Mouse (Mus musculus) c-Kit-negative CD71-positive TER-119-positive erythroid progenitor cells, embryonic 14.5 days (primary cell): Measurements from ENCODE around the gene Prim2.

Experiments
- DNase-seq: peaks from one replicate; pipeline ENCODE4 v3.0.0-alpha.2; 2013; ENCODE audit warnings: low read depth, low spot score

The Prim2 gene

GRCm38 (mm10) chr1:33541708-33542107 is 127.9 kb downstream of the Prim2 start:
- DNase-seq, result no peak

DNA sequence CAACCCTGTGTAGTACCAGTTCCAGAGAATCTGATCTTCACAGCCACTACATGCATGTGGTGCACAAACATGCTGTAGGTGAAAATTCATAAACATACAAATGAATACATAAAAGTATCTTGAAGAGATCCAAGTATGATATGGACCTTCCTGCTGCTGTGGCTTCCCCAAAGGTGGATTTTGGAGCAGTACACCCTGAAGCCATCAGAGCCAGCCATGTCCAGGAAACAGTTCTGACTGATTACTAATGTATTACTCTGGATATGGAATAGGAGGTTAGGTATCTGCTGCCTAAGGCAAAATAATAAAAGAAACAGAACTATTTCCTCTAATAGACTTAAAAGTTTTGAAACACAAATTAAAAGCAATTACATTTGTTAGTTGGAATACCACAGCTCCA is 131.6 kb downstream of the Prim2 start:
- no peak for DNase-seq

DNA sequence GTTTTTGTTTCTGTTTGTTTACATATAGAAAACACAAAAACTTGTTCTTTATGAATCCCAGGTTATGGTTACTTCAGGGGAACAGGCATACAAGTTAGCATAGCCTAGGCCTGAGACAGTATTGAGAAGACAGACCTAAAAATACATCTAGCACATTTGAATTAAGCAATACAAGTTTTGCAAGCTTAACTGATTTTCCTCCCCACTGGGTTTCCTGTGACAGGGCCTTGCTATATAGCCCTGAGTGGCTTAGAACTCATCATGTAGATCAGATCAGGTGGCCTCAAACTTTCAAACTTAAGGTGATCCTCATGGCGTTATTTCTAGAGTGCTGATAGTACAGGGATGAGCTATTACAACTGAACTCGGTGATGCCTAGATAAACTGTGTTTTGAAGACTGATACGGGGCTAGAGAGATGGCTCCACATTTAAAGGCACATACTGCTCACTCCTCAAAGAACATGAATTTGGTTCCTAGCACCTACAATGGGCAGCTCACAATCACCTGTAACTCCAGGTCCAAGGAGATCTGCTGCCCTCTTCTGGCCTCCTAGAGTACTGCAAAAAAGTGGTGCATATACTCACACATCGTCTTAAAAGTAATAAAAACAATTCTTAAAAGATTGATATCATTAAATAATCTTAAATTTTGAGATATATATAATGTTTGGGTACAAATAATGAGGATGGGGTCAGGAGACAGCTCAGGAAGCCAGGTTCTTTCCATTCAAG is 133.2 kb downstream of the Prim2 start:
- DNase-seq, result no peak

GRCm38 (mm10) chr1:33535140-33535686 is 134.4 kb downstream of the Prim2 start:
- no peak for DNase-seq

GRCm38 (mm10) chr1:33531860-33532259 is 137.7 kb downstream of the Prim2 start:
- DNase-seq, result no peak

DNA sequence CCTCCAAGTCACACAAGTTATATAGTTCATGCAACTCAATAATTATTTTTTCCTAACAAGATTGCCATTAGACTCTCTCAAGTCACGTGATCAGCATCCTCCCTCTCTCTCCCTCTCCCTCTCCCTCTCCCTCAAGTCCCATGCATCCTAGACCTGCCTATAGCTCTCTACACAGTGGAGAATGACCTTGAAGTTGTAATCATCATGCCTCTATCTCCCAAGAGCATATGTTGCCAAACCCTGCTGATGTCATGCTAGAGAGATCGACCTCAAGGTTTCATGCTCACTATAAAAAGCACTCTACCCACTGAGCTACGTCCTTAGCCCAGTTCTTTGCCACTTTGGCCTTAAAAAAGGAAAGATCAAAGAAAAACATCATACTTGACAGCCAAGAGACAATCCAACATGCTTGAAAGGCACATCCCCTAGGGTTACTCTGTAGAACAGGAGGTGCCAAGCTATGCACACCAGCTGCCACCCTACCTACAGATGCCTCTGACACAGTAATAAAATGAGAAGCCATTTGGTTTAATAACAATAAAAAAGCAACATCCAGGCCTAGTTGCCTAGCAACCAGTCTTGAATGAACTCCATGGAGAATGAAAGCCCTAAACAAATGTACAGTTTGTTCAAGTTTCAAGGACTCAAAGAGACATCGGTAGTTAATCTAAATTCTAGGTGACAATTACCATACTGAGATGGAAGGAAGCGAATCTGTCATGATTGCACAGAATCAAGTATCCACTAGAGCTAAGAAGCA is 138.3 kb downstream of the Prim2 start:
- DNase-seq, result peak; percentile 51

DNA sequence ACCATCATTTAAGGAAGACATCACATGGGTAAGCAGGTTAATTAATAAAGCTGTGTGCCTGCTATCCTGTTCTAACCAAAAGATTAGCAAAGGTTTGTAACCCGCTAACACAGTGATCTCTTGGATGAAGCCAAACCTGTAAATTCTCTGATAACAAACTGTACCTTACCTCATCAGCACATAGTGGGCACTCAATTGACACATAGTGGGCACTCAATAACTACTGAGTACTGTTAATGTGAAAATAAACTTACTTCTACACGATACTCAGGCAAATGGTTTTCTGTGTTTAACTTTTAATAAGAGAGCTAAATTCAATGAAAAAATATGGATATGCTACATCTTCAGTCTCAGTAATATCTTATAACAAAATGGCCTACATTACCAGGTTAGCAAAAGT is 139.1 kb downstream of the Prim2 start:
- DNase-seq, result no peak

DNA sequence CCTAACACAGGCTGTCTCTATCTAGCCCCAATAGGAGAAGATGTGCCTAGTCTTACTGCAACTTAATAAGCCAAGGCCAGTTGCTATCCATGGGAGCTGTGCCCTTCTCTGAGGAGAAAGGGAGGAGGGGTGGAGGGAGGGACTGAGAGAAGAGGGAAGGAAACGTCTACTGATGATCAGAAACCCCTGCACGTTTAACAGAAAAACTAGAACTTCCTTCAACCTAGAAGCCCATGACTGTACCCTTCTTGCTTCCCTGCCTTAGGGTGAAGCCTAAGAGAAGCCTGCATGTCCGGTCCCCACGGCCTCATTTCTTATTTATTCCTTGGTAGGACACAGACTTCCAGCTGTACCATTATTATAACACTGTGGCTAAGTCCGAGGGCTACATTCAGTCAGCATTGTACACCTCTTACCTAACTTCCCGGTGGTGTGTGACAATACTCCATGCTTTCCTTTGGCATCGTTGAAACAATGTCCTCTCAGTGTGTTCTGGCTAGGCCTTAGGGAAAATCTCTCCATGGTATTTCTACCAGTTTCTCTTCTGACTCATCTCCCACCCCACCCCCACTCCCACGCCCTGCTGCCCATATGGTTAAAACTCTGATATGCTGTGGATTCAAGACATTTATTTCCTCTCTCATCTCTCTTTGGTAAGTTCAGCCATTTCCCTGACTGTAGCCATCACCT is 139.9 kb downstream of the Prim2 start:
- DNase-seq, result no peak

GRCm38 (mm10) chr1:33527352-33527863 is 142.2 kb downstream of the Prim2 start:
- no peak for DNase-seq

DNA sequence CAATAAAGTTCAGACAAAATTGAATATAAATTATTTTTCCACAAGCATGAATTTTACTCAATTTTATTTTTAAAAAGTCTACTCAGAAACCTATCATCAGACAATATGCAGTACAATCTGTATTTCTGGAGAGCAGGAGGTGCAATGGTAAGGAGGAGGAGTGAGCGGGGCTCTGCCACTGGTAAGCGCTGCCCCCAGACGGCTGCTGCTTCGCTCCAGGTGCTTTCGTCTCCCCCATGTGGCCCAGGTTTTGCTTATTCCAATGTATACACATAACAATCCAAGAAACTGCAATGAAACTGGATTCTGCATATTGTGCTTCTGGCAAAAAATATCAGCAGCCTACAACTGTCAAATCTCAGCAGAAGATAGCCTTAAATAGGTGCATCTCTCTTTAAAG is 146.4 kb downstream of the Prim2 start:
- DNase-seq, result no peak

DNA sequence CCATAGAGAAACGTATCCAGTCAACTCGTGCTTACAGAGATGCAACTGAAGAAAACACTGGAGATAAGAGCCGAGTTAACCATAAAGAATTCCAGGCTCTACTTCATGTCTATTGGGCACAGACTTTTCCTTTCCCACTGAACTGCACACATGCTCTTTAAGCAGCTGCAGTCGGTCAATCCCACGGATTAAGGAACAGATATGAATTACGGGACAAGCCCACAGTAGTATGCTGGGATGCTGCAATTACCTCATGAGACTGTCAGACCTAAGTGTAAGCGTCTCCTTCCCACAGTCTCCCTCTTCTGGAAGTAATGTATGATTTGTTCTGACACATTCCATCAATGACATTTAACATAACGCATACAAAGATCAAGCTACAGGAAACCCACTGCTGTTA is 154.5 kb downstream of the Prim2 start:
- no peak for DNase-seq

DNA sequence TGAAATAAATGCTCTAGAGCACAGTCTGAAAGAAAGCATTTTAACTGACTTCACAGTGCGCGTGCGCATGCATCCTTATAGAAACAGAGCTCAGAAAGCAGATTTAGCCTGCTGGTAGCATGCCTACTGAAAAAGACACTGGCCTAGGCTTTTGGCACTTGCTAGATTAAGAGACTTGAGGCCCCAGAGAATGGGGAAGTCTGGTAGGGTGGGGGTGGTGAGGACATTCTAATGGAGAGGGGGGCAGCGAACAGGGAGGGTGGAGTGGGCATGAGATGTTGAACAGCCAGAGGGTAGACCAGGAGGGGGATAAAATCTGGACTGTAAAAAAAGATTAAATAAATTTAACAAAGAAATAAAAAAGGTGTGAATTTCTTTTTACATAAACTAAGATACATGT is 158.3 kb downstream of the Prim2 start:
- DNase-seq, result no peak

GRCm38 (mm10) chr1:33504371-33504770 is 165.2 kb downstream of the Prim2 start:
- no peak for DNase-seq

DNA sequence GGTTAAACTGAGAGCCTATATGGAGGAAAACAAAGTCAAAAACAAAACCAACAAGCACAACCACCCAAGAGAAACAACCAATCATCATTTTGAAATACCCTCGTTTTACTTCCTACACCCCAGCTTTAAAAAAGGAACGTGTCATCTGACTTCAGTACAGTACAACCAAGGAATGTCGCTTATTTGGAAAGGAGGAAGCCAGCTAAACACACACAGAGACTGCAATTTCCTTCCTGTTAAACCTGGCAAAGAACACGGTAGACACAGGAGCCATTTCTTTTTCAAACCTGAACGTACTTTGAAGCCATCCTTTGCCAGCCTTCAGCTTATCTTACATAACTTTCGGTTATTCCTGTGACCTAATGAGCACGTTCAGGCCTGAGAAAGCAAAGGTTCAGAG is 166.7 kb downstream of the Prim2 start:
- DNase-seq, result no peak

DNA sequence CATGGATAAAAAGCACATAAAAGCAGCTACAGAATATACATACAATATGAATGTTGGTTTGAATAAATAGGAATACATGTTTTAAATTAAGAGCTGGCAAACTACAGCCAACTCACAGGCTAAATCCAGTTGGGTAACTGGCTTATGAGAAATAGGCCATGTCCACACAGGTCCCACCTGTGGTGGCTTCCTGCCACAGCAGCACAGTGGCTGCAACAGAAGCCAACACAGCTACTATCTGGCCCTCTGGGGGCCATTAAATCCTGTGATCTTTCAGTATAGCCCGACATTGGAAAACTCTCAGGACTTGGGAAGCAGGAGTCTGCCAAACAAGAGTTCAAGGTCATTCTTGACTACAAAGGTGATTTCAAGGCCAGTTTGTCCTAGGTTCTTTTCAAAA is 167.3 kb downstream of the Prim2 start:
- DNase-seq, result no peak

- DNase-seq, result no peak
These were observed 169.5 kb downstream of the Prim2 start for GRCm38 (mm10) chr1:33500111-33500510.

DNA sequence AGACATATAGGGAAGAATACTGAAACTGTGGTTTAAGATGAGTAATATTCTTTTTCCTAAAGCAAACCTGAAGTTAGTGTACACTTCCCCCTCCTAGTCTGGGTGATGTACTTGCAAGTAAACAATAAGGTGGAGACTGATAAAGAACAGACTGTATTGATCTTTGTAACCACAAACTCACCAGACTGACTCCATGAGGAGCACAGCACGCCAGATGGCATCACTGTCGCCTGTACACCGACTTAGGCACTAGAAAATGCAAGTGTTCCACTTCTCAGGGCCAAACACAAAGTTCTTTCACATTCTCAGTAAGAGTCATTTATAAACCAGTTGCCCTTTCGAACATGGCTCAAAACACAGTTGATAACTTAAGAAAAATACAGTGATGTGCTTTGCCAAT is 170.0 kb downstream of the Prim2 start:
- no peak for DNase-seq

GRCm38 (mm10) chr1:33496128-33496527 is 173.5 kb downstream of the Prim2 start:
- no peak for DNase-seq

DNA sequence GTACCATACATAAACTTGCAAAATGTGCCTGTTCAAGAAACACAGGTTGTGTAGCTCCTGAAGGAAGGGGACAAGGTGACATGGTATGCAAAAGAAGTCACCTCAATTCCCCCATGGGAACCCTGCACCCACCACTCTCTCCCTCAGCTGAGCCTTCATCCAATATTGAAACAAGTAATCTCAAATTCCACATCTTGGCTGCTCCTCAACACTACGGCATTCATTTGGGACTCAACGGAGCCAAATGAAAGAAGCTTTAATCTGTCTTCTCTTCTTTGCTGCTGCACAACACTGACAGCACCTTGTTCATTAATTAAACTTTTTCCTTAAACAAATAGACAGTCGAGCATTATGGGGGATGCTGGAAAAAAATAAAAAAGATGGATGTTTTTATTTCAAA is 174.0 kb downstream of the Prim2 start:
- no peak for DNase-seq

- DNase-seq, result no peak
These were observed 174.4 kb downstream of the Prim2 start for GRCm38 (mm10) chr1:33495203-33495553.

GRCm38 (mm10) chr1:33494524-33495202 is 174.9 kb downstream of the Prim2 start:
- no peak for DNase-seq

- DNase-seq, result no peak
These were observed 179.4 kb downstream of the Prim2 start for GRCm38 (mm10) chr1:33490220-33490619.
